ENCODE assay signal across 9 mouse cellular contexts in the genomic region with DNA sequence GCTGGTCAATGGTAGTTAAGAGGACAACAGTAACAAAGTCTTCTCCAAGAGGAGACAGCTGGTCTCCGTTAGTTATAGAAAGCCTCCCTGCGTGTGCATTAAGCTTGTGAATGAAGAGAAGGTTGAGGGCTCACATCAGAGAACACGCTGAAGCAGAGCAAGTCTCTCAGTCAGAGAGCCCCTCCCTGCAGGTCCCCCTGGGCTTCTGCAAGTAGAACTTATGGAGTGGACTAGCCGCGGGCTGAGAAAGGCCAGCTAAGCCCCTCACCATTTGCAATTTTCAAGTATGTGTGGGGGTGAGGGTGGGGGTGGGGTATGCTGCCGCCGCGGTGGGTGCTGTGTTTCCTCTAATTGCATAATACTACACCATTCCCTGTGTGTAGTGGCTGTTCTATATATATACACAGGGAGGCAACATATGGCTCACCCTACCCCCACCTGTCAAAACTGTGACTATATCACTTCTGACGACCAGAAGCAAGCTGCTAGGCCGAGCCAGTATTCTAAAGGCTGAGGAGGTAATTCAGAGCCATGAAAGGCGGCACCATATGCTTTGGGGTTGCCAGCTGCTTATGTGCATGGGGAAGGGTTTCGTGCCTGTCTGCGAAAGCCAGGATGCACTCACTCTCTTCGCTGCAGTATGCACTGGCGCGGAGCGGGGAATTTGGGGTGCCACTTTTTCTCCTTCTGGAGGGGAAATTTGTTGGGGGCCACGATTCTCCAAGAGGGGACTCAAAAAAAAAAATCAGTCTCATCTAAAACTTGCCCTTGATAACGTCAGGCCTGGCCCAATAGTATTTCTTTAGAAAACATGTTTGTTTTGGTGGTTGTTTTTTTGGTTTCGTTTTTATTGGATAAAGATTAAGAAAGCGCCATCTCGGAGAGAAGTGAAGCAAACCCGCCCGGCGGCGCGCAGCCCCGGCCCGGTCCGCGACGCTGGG. TPM values are rescaled to one million over a fixed set of nuclear protein-coding genes. Genes with fewer than 3 reads are reported as not detected.
DNase-seq lines count a peak whose midpoint lies in the region; ATAC-seq lines count a peak whose summit lies in the region.
"Had no signal": no experiment of that assay in that cellular context is flagged by ENCODE, and none has a peak within 500 bp of the region (broad histone marks: within the 10 kb centered on the region; RNA-seq: fewer than 3 reads in every experiment).

No protein-coding gene starts in this region.

- no peak; the same call in 1 of the 2 replicates for ATAC-seq in kidney, embryonic 15.5 days (replicated peaks; ENCODE audit: low FRiP score)
- ATAC-seq in heart, embryonic 16.5 days (replicated peaks; ENCODE audit: extremely low read depth, insufficient read depth, low FRiP score) = no peak

- WGBS in kidney, embryonic 15.5 days = 10% methylated on average over 32 of the region's 32 CpGs
- 13% methylated on average over 32 of the region's 32 CpGs for WGBS in heart, embryonic 16.5 days

- peak overlapping the region; percentile 96 for H3K4me2 ChIP-seq in kidney, embryonic 15.5 days
- peak overlapping the region; percentile 85 for H3K4me2 ChIP-seq in heart, embryonic 16.5 days (ENCODE audit: low read depth, low read length)

- peaks cover 71% of the 10 kb centered on the region for H3K27me3 ChIP-seq in kidney, embryonic 15.5 days
- H3K27me3 ChIP-seq in heart, embryonic 16.5 days (ENCODE audit: control insufficient read depth, insufficient read depth, low read length) = peaks cover 44% of the 10 kb centered on the region

- no peaks in the 10 kb centered on the region; the same call in 1 of the 2 replicates for H3K9me3 ChIP-seq in kidney, embryonic 15.5 days (replicated peaks)
- H3K9me3 ChIP-seq in heart, embryonic 16.5 days (replicated peaks; ENCODE audit: control insufficient read depth, low read length) = 0 out of 2 replicates have a peak, but pooled peaks cover 2% of the 10 kb centered on the region

- H3K9ac ChIP-seq in kidney, embryonic 15.5 days = peak overlapping the region; percentile 26; the same call in 1 of the 2 replicates
- peak overlapping the region; percentile 9 for H3K9ac ChIP-seq in heart, embryonic 16.5 days (ENCODE audit: low read length)

- H3K4me3 ChIP-seq in kidney, embryonic 15.5 days (replicated peaks) = peak overlapping the region; percentile 55
- H3K4me3 ChIP-seq in heart, embryonic 16.5 days (ENCODE audit: low read length) = peak overlapping the region; percentile 57

- H3K4me1 ChIP-seq in kidney, embryonic 15.5 days = peaks cover 16% of the 10 kb centered on the region
- H3K4me1 ChIP-seq in heart, embryonic 16.5 days (ENCODE audit: control insufficient read depth, insufficient read depth, low read length) = peaks cover 3% of the 10 kb centered on the region; the same call in 1 of the 2 replicates

- H3K36me3 ChIP-seq in kidney, embryonic 15.5 days = no peaks in the 10 kb centered on the region
- H3K36me3 ChIP-seq in heart, embryonic 16.5 days (ENCODE audit: control insufficient read depth, insufficient read depth) = no peaks in the 10 kb centered on the region

- H3K27ac ChIP-seq in kidney, embryonic 15.5 days = no peak overlapping the region
- H3K27ac ChIP-seq in heart, embryonic 16.5 days (ENCODE audit: low read length) = no peak overlapping the region
- H3K27ac ChIP-seq: macrophage had no signal

- DNase-seq in kidney, adult 11 months = no peak
- peak; percentile 73 to 77 for DNase-seq in cerebellum, postnatal 25 days
- DNase-seq in left cerebral cortex, adult 9 months (ENCODE audit: low spot score in 2 of 2) = peak; percentile 69 to 90
- peak; percentile 50 for DNase-seq in neural tube, embryonic 10.5 days (ENCODE audit: extremely low spot score, low spot score)
- no peak for DNase-seq in adrenal gland, adult (ENCODE audit: inconsistent age in 2 of 2, low spot score in 1 of 2)
- DNase-seq in gastrocnemius, adult 8-10 months (ENCODE audit: low spot score in 2 of 2) = no peak

RNA-seq across cellular contexts. Expression of a gene that starts 52.5 kb away (rescaled TPM):
- polyA plus RNA-seq in kidney, embryonic 15.5 days (2015; fragmentation: Nextera tagmentation; extraction: Ambion mirVana) = 0.08 TPM in 1 of 2 replicates, not detected in the other
- not detected in 2 replicates for polyA plus RNA-seq in heart, embryonic 16.5 days (2015; fragmentation: Nextera tagmentation; extraction: Ambion mirVana)
- total RNA-seq in gastrocnemius, adult 8-10 months (2022) = not detected
- polyA plus RNA-seq: macrophage had no signal

Comparison
In these comparisons a context has a peak if more than half of its experiments do, and no peak if none do; other contexts are left out.
1. DNase-seq: peak in cerebellum, postnatal 25 days (2 of 2), left cerebral cortex, adult 9 months (2 of 2) and neural tube, embryonic 10.5 days (single experiment); none in kidney, adult 11 months (single experiment), adrenal gland, adult (0 of 2) and gastrocnemius, adult 8-10 months (0 of 2).